Mouse (Mus musculus) CH12.LX (cell line): ENCODE data around the gene Klf15.

Experiments
- CHD2 ChIP-seq: IDR thresholded peaks from 2 replicates; pipeline ENCODE4 v1.6.1; 2011; ENCODE audit warnings: low read length, improper control_type of control experiment
- EP300 ChIP-seq: IDR thresholded peaks from 2 replicates; pipeline ENCODE4 v1.6.1; 2011; ENCODE audit warnings: low read length, improper control_type of control experiment
- HCFC1 ChIP-seq: IDR thresholded peaks from 2 replicates; pipeline ENCODE4 v1.6.1; 2012; ENCODE audit warnings: low read depth, mild to moderate bottlenecking, inconsistent platforms, low read length, improper control_type of control experiment
- MAX ChIP-seq: IDR thresholded peaks from 2 replicates; pipeline ENCODE4 v1.6.1; 2011; ENCODE audit warnings: low read length, improper control_type of control experiment
- NRF1 ChIP-seq: IDR thresholded peaks from 2 replicates; pipeline ENCODE4 v1.6.1; 2014; ENCODE audit warnings: low read depth, mild to moderate bottlenecking, inconsistent platforms, low read length, improper control_type of control experiment, moderate library complexity
- USF2 ChIP-seq: conservative IDR thresholded peaks from 2 replicates; pipeline ENCODE4 v1.6.1; 2011; ENCODE audit warnings: low read depth, low read length, improper control_type of control experiment
- ZKSCAN1 ChIP-seq: IDR thresholded peaks from 2 replicates; pipeline ENCODE4 v1.6.1; 2012; ENCODE audit warnings: low read depth, inconsistent platforms, low read length, improper control_type of control experiment, borderline replicate concordance
- ZMIZ1 ChIP-seq: IDR thresholded peaks from 2 replicates; pipeline ENCODE4 v1.6.1; 2012; ENCODE audit warnings: low read depth, mild to moderate bottlenecking, inconsistent platforms, low read length, improper control_type of control experiment

- TF ChIP-seq EP300: no peak
- TF ChIP-seq MAX: no peak
- no peak for TF ChIP-seq ZKSCAN1
- no peak for TF ChIP-seq USF2
- TF ChIP-seq ZMIZ1: no peak
- TF ChIP-seq CHD2: no peak
- no peak for TF ChIP-seq NRF1
- no peak for TF ChIP-seq HCFC1
Observed at GRCm38 (mm10) chr6:90514369-90514768, 52.0 kb downstream of the Klf15 start.
